8 mouse cellular contexts compared by ENCODE assay signal in the genomic region with DNA sequence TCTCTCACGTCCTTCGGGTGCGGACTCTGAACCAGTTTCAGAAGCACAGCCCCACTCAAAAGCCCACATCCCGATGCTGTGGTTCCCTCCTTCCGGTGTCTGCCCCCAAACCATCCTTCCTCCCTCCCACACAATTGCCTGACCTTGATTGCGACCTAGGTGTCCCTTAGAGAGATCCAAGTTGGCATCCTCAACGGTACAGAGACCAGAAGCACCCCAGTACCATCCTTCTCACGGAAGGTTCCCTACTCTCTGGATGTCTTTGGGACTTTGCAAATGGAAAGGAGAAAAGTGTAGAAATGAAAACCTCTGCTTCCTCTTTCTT. TPM values are rescaled to one million over a fixed set of nuclear protein-coding genes. Genes with fewer than 3 reads are reported as not detected.
DNase-seq lines count a peak whose midpoint lies in the region; ATAC-seq and TF ChIP-seq lines count a peak whose summit lies in the region.

No protein-coding gene starts in this region.

- intact Hi-C loops in heart, postnatal 25 days (cut with DNase I): loop anchor here (2.0 to 5.0 kb wide), 2 partner anchors 34 to 211 kb away; a partner anchor contains a TSS

- 47% methylated on average over 8 of the region's 8 CpGs for WGBS in heart, embryonic 14.5 days
- WGBS in hindbrain, embryonic 10.5 days: 58% methylated on average over 8 of the region's 8 CpGs

- peak overlapping the region; percentile 58 for H3K4me2 ChIP-seq in heart, embryonic 14.5 days (ENCODE audit: low read length)

- no peaks in the 10 kb centered on the region for H3K9me3 ChIP-seq in heart, embryonic 14.5 days (ENCODE audit: control insufficient read depth, low read length)
- H3K9me3 ChIP-seq in ES-E14 (ENCODE audit: control insufficient read depth, insufficient read depth, low read depth, low read length): no peaks in the 10 kb centered on the region
- H3K9me3 ChIP-seq in hindbrain, embryonic 10.5 days: no peaks in the 10 kb centered on the region
- H3K9me3 ChIP-seq in megakaryocyte, embryonic 14.5 days: no peaks in the 10 kb centered on the region

- ATAC-seq in heart, embryonic 14.5 days (ENCODE audit: insufficient number of reproducible peaks, insufficient read depth, low FRiP score, low read depth): peak; percentile 44; the same call in 1 of the 2 replicates

- no peak for DNase-seq in heart, postnatal 25 days (ENCODE audit: low spot score)
- DNase-seq in ES-E14 (ENCODE audit: low read depth, low spot score): no peak
- DNase-seq in hindbrain, embryonic 10.5 days (ENCODE audit: low spot score): no peak
- no peak for DNase-seq in yolk sac, embryonic 10.5 days (ENCODE audit: low spot score)
- no peak for DNase-seq in ovary, postnatal 14 days (ENCODE audit: low spot score)
- DNase-seq in urinary bladder, adult 18-20 months (ENCODE audit: low spot score in 2 of 2): no peak

- H3K4me1 ChIP-seq in heart, embryonic 14.5 days (ENCODE audit: control insufficient read depth in 2 of 2, insufficient read depth in 2 of 2, low read length in 2 of 2): peaks cover 4 to 6% of the 10 kb centered on the region in 2 experiments; a peak in 1 of 4 replicates
- H3K4me1 ChIP-seq in ES-E14 (ENCODE audit: control insufficient read depth in 2 of 2, insufficient read depth in 2 of 2, low read length in 2 of 2, poor library complexity in 1 of 2): peaks cover 0 to 6% of the 10 kb centered on the region in 2 experiments; a peak in 2 of 4 replicates
- peaks cover 11% of the 10 kb centered on the region for H3K4me1 ChIP-seq in hindbrain, embryonic 10.5 days (replicated peaks)
- H3K4me1 ChIP-seq in megakaryocyte, embryonic 14.5 days: peaks cover 58% of the 10 kb centered on the region

- H3K27ac ChIP-seq in heart, embryonic 14.5 days (replicated peaks in 1 of 2; ENCODE audit: control insufficient read depth in 1 of 2, insufficient read depth in 1 of 2, low read depth in 2 of 2, low read length in 2 of 2): peak overlapping the region in 1 of 2 experiments; percentile 2; a peak in 1 of 4 replicates
- peak overlapping the region; percentile 41; the same call in 1 of the 2 replicates for H3K27ac ChIP-seq in ES-E14 (ENCODE audit: insufficient read depth, low read depth, low read length, poor library complexity, severe bottlenecking)
- peak overlapping the region; percentile 78 for H3K27ac ChIP-seq in hindbrain, embryonic 10.5 days

- no peaks in the 10 kb centered on the region for H3K36me3 ChIP-seq in heart, embryonic 14.5 days (ENCODE audit: control insufficient read depth, insufficient read depth, low read length)
- H3K36me3 ChIP-seq in ES-E14 (ENCODE audit: control insufficient read depth, insufficient read depth, low read length, poor library complexity, severe bottlenecking): no peaks in the 10 kb centered on the region
- H3K36me3 ChIP-seq in hindbrain, embryonic 10.5 days: no peaks in the 10 kb centered on the region
- no peaks in the 10 kb centered on the region for H3K36me3 ChIP-seq in megakaryocyte, embryonic 14.5 days (replicated peaks; ENCODE audit: low read length)

- H3K4me3 ChIP-seq in heart, embryonic 14.5 days (ENCODE audit: control insufficient read depth in 1 of 2, insufficient read depth in 1 of 2, low read depth in 1 of 2, low read length in 2 of 2): peak overlapping the region; percentile 28 to 44
- peak overlapping the region; percentile 48 to 67 for H3K4me3 ChIP-seq in ES-E14 (ENCODE audit: insufficient read depth in 1 of 2, low read depth in 1 of 2, low read length in 2 of 2, poor library complexity in 1 of 2, severe bottlenecking in 1 of 2)
- peak overlapping the region; percentile 43 for H3K4me3 ChIP-seq in hindbrain, embryonic 10.5 days
- peak overlapping the region; percentile 92 for H3K4me3 ChIP-seq in megakaryocyte, embryonic 14.5 days (replicated peaks)

- in situ Hi-C loops in ES-E14 (cut with MboI; ENCODE audit: low sequenced_read_pairs in 2 of 2, unreplicated experiment in 2 of 2): no loop called here

- H3K9ac ChIP-seq in heart, embryonic 14.5 days (ENCODE audit: low read length): peak overlapping the region; percentile 63
- peak overlapping the region; percentile 56 for H3K9ac ChIP-seq in ES-E14 (ENCODE audit: insufficient read depth, low read depth, low read length, poor library complexity, severe bottlenecking)

- H3K27me3 ChIP-seq in heart, embryonic 14.5 days (ENCODE audit: control insufficient read depth, insufficient read depth, low read length): no peaks in the 10 kb centered on the region
- no peaks in the 10 kb centered on the region; the same call in 1 of the 2 replicates for H3K27me3 ChIP-seq in hindbrain, embryonic 10.5 days (ENCODE audit: insufficient read depth, poor library complexity, severe bottlenecking)
- peaks cover 10% of the 10 kb centered on the region for H3K27me3 ChIP-seq in megakaryocyte, embryonic 14.5 days (replicated peaks)

TF ChIP-seq in ES-E14, 5 proteins besides CTCF, POLR2A, EP300 and RAD21:
- TF ChIP-seq HCFC1 (IDR thresholded peaks at IDR 0.05; ENCODE audit: borderline replicate concordance, insufficient read depth, low read length) (no peak), ZC3H11A (IDR thresholded peaks at IDR 0.05; ENCODE audit: borderline replicate concordance, low read depth, low read length) (no peak), ZNF384 (IDR thresholded peaks at IDR 0.05; ENCODE audit: low read depth, low read length) (no peak), MAFK (IDR thresholded peaks at IDR 0.05; ENCODE audit: insufficient read depth, low read depth, low read length) (no peak), CHD2 (IDR thresholded peaks at IDR 0.05; ENCODE audit: low read depth, low read length) (no peak)

RNA-seq across cellular contexts. Expression of a gene that starts 5.0 kb away (rescaled TPM):
- not detected in 2 replicates for polyA plus RNA-seq in heart, embryonic 14.5 days (2014; fragmentation: Nextera tagmentation; extraction: Ambion mirVana)
- total RNA-seq in heart, postnatal 25 days (2021): not detected
- 0.31 TPM in 1 of 2 replicates, not detected in the other for total RNA-seq in ES-E14 (2012; rRNA removed)
- not detected in 2 replicates for polyA plus RNA-seq in hindbrain, embryonic 10.5 days (2016; fragmentation: Nextera tagmentation; extraction: Ambion mirVana)
- polyA plus RNA-seq in megakaryocyte, embryonic 14.5 days (2012; ENCODE audit: insufficient read depth, low replicate concordance): 3.9 TPM in 1 of 2 replicates, not detected in the other

RNA-seq across cellular contexts. Expression of a gene that starts 14.2 kb away (rescaled TPM):
- 76.5 and 85.8 TPM in 2 replicates for polyA plus RNA-seq in heart, embryonic 14.5 days (2014; fragmentation: Nextera tagmentation; extraction: Ambion mirVana)
- total RNA-seq in heart, postnatal 25 days (2021): 10 to 100 TPM; 26.6 to 31.8 TPM
- 59.1 and 84.9 TPM in 2 replicates for total RNA-seq in ES-E14 (2012; rRNA removed)
- polyA plus RNA-seq in hindbrain, embryonic 10.5 days (2016; fragmentation: Nextera tagmentation; extraction: Ambion mirVana): 45.2 and 50.9 TPM in 2 replicates
- polyA plus RNA-seq in megakaryocyte, embryonic 14.5 days (2012; ENCODE audit: insufficient read depth, low replicate concordance): 74.6 and 104 TPM in 2 replicates

RNA-seq across cellular contexts. Expression of a gene that starts 21.0 kb away (rescaled TPM):
- 28.7 and 31.0 TPM in 2 replicates for polyA plus RNA-seq in heart, embryonic 14.5 days (2014; fragmentation: Nextera tagmentation; extraction: Ambion mirVana)
- under 1 TPM; 0.39 to 0.61 TPM for total RNA-seq in heart, postnatal 25 days (2021)
- 32.1 and 44.0 TPM in 2 replicates for total RNA-seq in ES-E14 (2012; rRNA removed)
- polyA plus RNA-seq in hindbrain, embryonic 10.5 days (2016; fragmentation: Nextera tagmentation; extraction: Ambion mirVana): 47.2 and 50.5 TPM in 2 replicates
- 9.6 and 20.9 TPM in 2 replicates for polyA plus RNA-seq in megakaryocyte, embryonic 14.5 days (2012; ENCODE audit: insufficient read depth, low replicate concordance)

RNA-seq across cellular contexts. Expression of a gene that starts 24.1 kb away (rescaled TPM):
- polyA plus RNA-seq in heart, embryonic 14.5 days (2014; fragmentation: Nextera tagmentation; extraction: Ambion mirVana): 3.1 and 3.9 TPM in 2 replicates
- total RNA-seq in heart, postnatal 25 days (2021): under 1 TPM; 0.81 to 0.87 TPM
- 0.40 and 0.58 TPM in 2 replicates for total RNA-seq in ES-E14 (2012; rRNA removed)
- polyA plus RNA-seq in hindbrain, embryonic 10.5 days (2016; fragmentation: Nextera tagmentation; extraction: Ambion mirVana): 1.8 and 2.4 TPM in 2 replicates
- polyA plus RNA-seq in megakaryocyte, embryonic 14.5 days (2012; ENCODE audit: insufficient read depth, low replicate concordance): 3.1 and 26.7 TPM in 2 replicates

RNA-seq across cellular contexts. Expression of a gene that starts 28.3 kb away (rescaled TPM):
- 2.1 and 2.4 TPM in 2 replicates for polyA plus RNA-seq in heart, embryonic 14.5 days (2014; fragmentation: Nextera tagmentation; extraction: Ambion mirVana)
- under 1 TPM; 0.31 to 0.34 TPM for total RNA-seq in heart, postnatal 25 days (2021)
- 0.21 and 0.71 TPM in 2 replicates for total RNA-seq in ES-E14 (2012; rRNA removed)
- 0.76 and 0.93 TPM in 2 replicates for polyA plus RNA-seq in hindbrain, embryonic 10.5 days (2016; fragmentation: Nextera tagmentation; extraction: Ambion mirVana)
- polyA plus RNA-seq in megakaryocyte, embryonic 14.5 days (2012; ENCODE audit: insufficient read depth, low replicate concordance): 1.4 and 11.2 TPM in 2 replicates

Comparison
In these comparisons a context has a peak if more than half of its experiments do, and no peak if none do; other contexts are left out.
1. H3K4me3 ChIP-seq: peak in every context shown above with its lines; median percentile 92 in megakaryocyte, embryonic 14.5 days; 58 in ES-E14; 43 in hindbrain, embryonic 10.5 days; 36 in heart, embryonic 14.5 days.